Mouse (Mus musculus): ENCODE results near the gene Zfp791. TPM values are rescaled to one million over a fixed set of nuclear protein-coding genes. Genes with fewer than 3 reads are reported as not detected.

The Zfp791 gene
- polyA plus RNA-seq, 1 experiment from 2014 or later, result 0.46 TPM

- peaks cover 8% of the 10 kb centered on the region for H3K4me1 ChIP-seq (ENCODE audit: control insufficient read depth, insufficient read depth, low read length)
- H3K9ac ChIP-seq (ENCODE audit: low read depth, low read length), result peak within 1 kb of the TSS; percentile 97
- ATAC-seq (replicated peaks; ENCODE audit: insufficient number of reproducible peaks, low FRiP score, low TSS enrichment), result peak; percentile 81
- under 1% methylated on average over 68 of the region's 68 CpGs for WGBS (ENCODE audit: insufficient replicate concordance)
- H3K27ac ChIP-seq (ENCODE audit: low read depth, low read length), result peak within 1 kb of the TSS; percentile 96
- peaks cover 27% of the 10 kb centered on the region for H3K36me3 ChIP-seq (ENCODE audit: control insufficient read depth, insufficient read depth, low read length)
- peak within 1 kb of the TSS; percentile 97 for H3K4me3 ChIP-seq (ENCODE audit: low read depth, low read length)
- peak within 1 kb of the TSS; percentile 80 for H3K4me2 ChIP-seq
- H3K27me3 ChIP-seq (ENCODE audit: control insufficient read depth, insufficient read depth, low read length), result no peaks in the 10 kb centered on the region
- H3K9me3 ChIP-seq (replicated peaks; ENCODE audit: control insufficient read depth, low read length), result no peaks in the 10 kb centered on the region
These were observed 51.2 kb downstream of the Zfp791 start, which contains the start of gene Dhps for GRCm38 (mm10) chr8:85071514-85072281. Gene Dhps, plus strand, starts transcription at chr8:85071757.

- H3K9me3 ChIP-seq (replicated peaks; ENCODE audit: control insufficient read depth, low read length), result no peaks in the 10 kb centered on the region
- no peaks in the 10 kb centered on the region for H3K27me3 ChIP-seq (ENCODE audit: control insufficient read depth, insufficient read depth, low read length)
- H3K36me3 ChIP-seq (ENCODE audit: control insufficient read depth, insufficient read depth, low read length), result peaks cover 21% of the 10 kb centered on the region
- peak overlapping the region; percentile 97 for H3K4me3 ChIP-seq (ENCODE audit: low read depth, low read length)
- ATAC-seq (replicated peaks; ENCODE audit: insufficient number of reproducible peaks, low FRiP score, low TSS enrichment), result no peak
- 86% methylated on average over 5 of the region's 5 CpGs for WGBS (ENCODE audit: insufficient replicate concordance)
- H3K9ac ChIP-seq (ENCODE audit: low read depth, low read length), result peak overlapping the region; percentile 97
- peak overlapping the region; percentile 96; the same call in 1 of the 2 replicates for H3K27ac ChIP-seq (ENCODE audit: low read depth, low read length)
- peak overlapping the region; percentile 80 for H3K4me2 ChIP-seq
- peaks cover 8% of the 10 kb centered on the region for H3K4me1 ChIP-seq (ENCODE audit: control insufficient read depth, insufficient read depth, low read length)
These were observed 51.9 kb downstream of the Zfp791 start for GRCm38 (mm10) chr8:85071041-85071440.

GRCm38 (mm10) chr8:85067982-85068381 is 54.9 kb downstream of the Zfp791 start, which contains the start of gene Gm5741:
Gene Gm5741, minus strand, starts transcription at chr8:85067982.
- H3K9me3 ChIP-seq (replicated peaks; ENCODE audit: control insufficient read depth, low read length), result no peaks in the 10 kb centered on the region
- H3K9ac ChIP-seq (ENCODE audit: low read depth, low read length), result no peak within 1 kb of the TSS
- H3K4me1 ChIP-seq (ENCODE audit: control insufficient read depth, insufficient read depth, low read length), result peaks cover 8% of the 10 kb centered on the region
- H3K27ac ChIP-seq (ENCODE audit: low read depth, low read length), result no peak within 1 kb of the TSS
- peaks cover 3% of the 10 kb centered on the region; the same call in 1 of the 2 replicates for H3K36me3 ChIP-seq (ENCODE audit: control insufficient read depth, insufficient read depth, low read length)
- H3K4me2 ChIP-seq, result no peak within 1 kb of the TSS
- ATAC-seq (replicated peaks; ENCODE audit: insufficient number of reproducible peaks, low FRiP score, low TSS enrichment), result no peak
- no peak within 1 kb of the TSS for H3K4me3 ChIP-seq (ENCODE audit: low read depth, low read length)
- H3K27me3 ChIP-seq (ENCODE audit: control insufficient read depth, insufficient read depth, low read length), result no peaks in the 10 kb centered on the region

GRCm38 (mm10) chr8:85067155-85067554 is 55.7 kb downstream of the Zfp791 start:
- no peak overlapping the region for H3K27ac ChIP-seq (ENCODE audit: low read depth, low read length)
- H3K27me3 ChIP-seq (ENCODE audit: control insufficient read depth, insufficient read depth, low read length), result no peaks in the 10 kb centered on the region
- H3K4me3 ChIP-seq (ENCODE audit: low read depth, low read length), result no peak overlapping the region
- 84% methylated on average over 2 of the region's 2 CpGs for WGBS (ENCODE audit: insufficient replicate concordance)
- H3K9me3 ChIP-seq (replicated peaks; ENCODE audit: control insufficient read depth, low read length), result no peaks in the 10 kb centered on the region
- peaks cover 3% of the 10 kb centered on the region; the same call in 1 of the 2 replicates for H3K36me3 ChIP-seq (ENCODE audit: control insufficient read depth, insufficient read depth, low read length)
- H3K4me1 ChIP-seq (ENCODE audit: control insufficient read depth, insufficient read depth, low read length), result peaks cover 1% of the 10 kb centered on the region; the same call in 1 of the 2 replicates
- H3K4me2 ChIP-seq, result no peak overlapping the region
- H3K9ac ChIP-seq (ENCODE audit: low read depth, low read length), result no peak overlapping the region
- no peak for ATAC-seq (replicated peaks; ENCODE audit: insufficient number of reproducible peaks, low FRiP score, low TSS enrichment)

- Histone ChIP-seq H3K4me2 (no peak overlapping the region), H3K4me1 (ENCODE audit: control insufficient read depth, insufficient read depth, low read length) (no peaks in the 10 kb centered on the region), H3K27me3 (ENCODE audit: control insufficient read depth, insufficient read depth, low read length) (no peaks in the 10 kb centered on the region), H3K4me3 (ENCODE audit: low read depth, low read length) (no peak overlapping the region), H3K9ac (ENCODE audit: low read depth, low read length) (no peak overlapping the region), H3K36me3 (ENCODE audit: control insufficient read depth, insufficient read depth, low read length) (peaks cover 3% of the 10 kb centered on the region; the same call in 1 of the 2 replicates), H3K27ac (ENCODE audit: low read depth, low read length) (no peak overlapping the region), H3K9me3 (replicated peaks; ENCODE audit: control insufficient read depth, low read length) (no peaks in the 10 kb centered on the region)
- ATAC-seq (replicated peaks; ENCODE audit: insufficient number of reproducible peaks, low FRiP score, low TSS enrichment), result no peak
- WGBS (ENCODE audit: insufficient replicate concordance), result 46% methylated on average over 2 of the region's 2 CpGs
These were observed 57.7 kb downstream of the Zfp791 start for GRCm38 (mm10) chr8:85065213-85065612.

GRCm38 (mm10) chr8:85062603-85063002 is 60.3 kb downstream of the Zfp791 start:
- H3K4me3 ChIP-seq (ENCODE audit: low read depth, low read length), result no peak overlapping the region
- H3K4me1 ChIP-seq (ENCODE audit: control insufficient read depth, insufficient read depth, low read length), result no peaks in the 10 kb centered on the region
- no peak overlapping the region for H3K4me2 ChIP-seq
- WGBS (ENCODE audit: insufficient replicate concordance), result 87% methylated on average over 4 of the region's 4 CpGs
- H3K27ac ChIP-seq (ENCODE audit: low read depth, low read length), result no peak overlapping the region
- H3K9me3 ChIP-seq (replicated peaks; ENCODE audit: control insufficient read depth, low read length), result no peaks in the 10 kb centered on the region
- peaks cover 3% of the 10 kb centered on the region; the same call in 1 of the 2 replicates for H3K36me3 ChIP-seq (ENCODE audit: control insufficient read depth, insufficient read depth, low read length)
- no peak for ATAC-seq (replicated peaks; ENCODE audit: insufficient number of reproducible peaks, low FRiP score, low TSS enrichment)
- H3K9ac ChIP-seq (ENCODE audit: low read depth, low read length), result no peak overlapping the region
- no peaks in the 10 kb centered on the region for H3K27me3 ChIP-seq (ENCODE audit: control insufficient read depth, insufficient read depth, low read length)

- peak within 1 kb of the TSS; percentile 94 for H3K4me2 ChIP-seq
- ATAC-seq (replicated peaks; ENCODE audit: insufficient number of reproducible peaks, low FRiP score, low TSS enrichment), result peak; percentile 84
- no peaks in the 10 kb centered on the region for H3K9me3 ChIP-seq (replicated peaks; ENCODE audit: control insufficient read depth, low read length)
- peak within 1 kb of the TSS; percentile 70 for H3K9ac ChIP-seq (ENCODE audit: low read depth, low read length)
- no peak within 1 kb of the TSS; the same call in 1 of the 2 replicates for H3K27ac ChIP-seq (ENCODE audit: low read depth, low read length)
- no peaks in the 10 kb centered on the region for H3K27me3 ChIP-seq (ENCODE audit: control insufficient read depth, insufficient read depth, low read length)
- under 1% methylated on average over 52 of the region's 53 CpGs for WGBS (ENCODE audit: insufficient replicate concordance)
- H3K4me3 ChIP-seq (ENCODE audit: low read depth, low read length), result peak within 1 kb of the TSS; percentile 79
- H3K4me1 ChIP-seq (ENCODE audit: control insufficient read depth, insufficient read depth, low read length), result no peaks in the 10 kb centered on the region
- peaks cover 14% of the 10 kb centered on the region for H3K36me3 ChIP-seq (ENCODE audit: control insufficient read depth, insufficient read depth, low read length)
These were observed 62.8 kb downstream of the Zfp791 start, which contains the start of gene Fbxw9 for GRCm38 (mm10) chr8:85059879-85060616. Gene Fbxw9, plus strand, starts transcription at chr8:85060055.
